Mouse (Mus musculus): Measurements from ENCODE around the gene Gm15056. TPM values are rescaled to one million over a fixed set of nuclear protein-coding genes. Genes with fewer than 3 reads are reported as not detected.

Gene Gm15056
- polyA plus RNA-seq, 1 experiment from 2014 or later: not detected

Other genes with a start within 250 kb of the Gm15056 start
- not detected in 2 replicates for gene Defb33, start 10.0 kb downstream of the Gm15056 start, polyA plus RNA-seq (2014; fragmentation: Nextera tagmentation; extraction: Ambion mirVana)
- gene Gm6040, start 19.4 kb upstream of the Gm15056 start, polyA plus RNA-seq (2014; fragmentation: Nextera tagmentation; extraction: Ambion mirVana): not detected in 2 replicates
- not detected in 2 replicates for gene AY761185, start 42.1 kb upstream of the Gm15056 start, polyA plus RNA-seq (2014; fragmentation: Nextera tagmentation; extraction: Ambion mirVana)
- gene Defa21, start 122.9 kb upstream of the Gm15056 start, polyA plus RNA-seq (2014; fragmentation: Nextera tagmentation; extraction: Ambion mirVana): not detected in 2 replicates
- gene Defa23, start 152.4 kb upstream of the Gm15056 start, polyA plus RNA-seq (2014; fragmentation: Nextera tagmentation; extraction: Ambion mirVana): not detected in 2 replicates
- not detected in 2 replicates for gene Defa35, start 162.4 kb upstream of the Gm15056 start, polyA plus RNA-seq (2014; fragmentation: Nextera tagmentation; extraction: Ambion mirVana)
- gene Defa25, start 181.8 kb upstream of the Gm15056 start, polyA plus RNA-seq (2014; fragmentation: Nextera tagmentation; extraction: Ambion mirVana): not detected in 2 replicates
- not detected in 2 replicates for gene Gm14851, start 193.4 kb upstream of the Gm15056 start, polyA plus RNA-seq (2014; fragmentation: Nextera tagmentation; extraction: Ambion mirVana)
- not detected in 2 replicates for gene Defa30, start 232.0 kb upstream of the Gm15056 start, polyA plus RNA-seq (2014; fragmentation: Nextera tagmentation; extraction: Ambion mirVana)